Mouse (Mus musculus) heart, adult 2 months (tissue): ENCODE data around the gene Ptpn13. TPM values are rescaled to one million over a fixed set of nuclear protein-coding genes. Genes with fewer than 3 reads are reported as not detected.

Experiments
- DNase-seq, 2 experiments: peaks; one replicate each; pipeline ENCODE4 v3.0.0; 2021
- H3K27ac ChIP-seq: fragments of 200-600 bp; 2 replicates; pipeline ENCODE4 v1.8.1; 2022
- H3K27me3 ChIP-seq: fragments of 200-500 bp; 2 replicates; pipeline ENCODE4 v1.6.1; 2012; ENCODE audit warnings: mild to moderate bottlenecking, low read length, inconsistent platforms, mixed read lengths; ENCODE audit not compliant: control insufficient read depth, insufficient read depth
- H3K36me3 ChIP-seq: fragments of 200-500 bp; 2 replicates; pipeline ENCODE4 v1.6.1; 2012; ENCODE audit warnings: low read length, inconsistent platforms; ENCODE audit not compliant: control insufficient read depth, insufficient read depth
- H3K4me1 ChIP-seq: fragments of 200-500 bp; 2 replicates; pipeline ENCODE4 v1.6.1; 2011; ENCODE audit warnings: low read length; ENCODE audit not compliant: control insufficient read depth, insufficient read depth
- H3K4me3 ChIP-seq: fragments of 200-600 bp; 2 replicates; pipeline ENCODE4 v1.8.1; 2022
- H3K79me2 ChIP-seq: fragments of 200-500 bp; replicated peaks from 2 replicates; pipeline ENCODE4 v1.6.1; 2012; ENCODE audit warnings: mild to moderate bottlenecking, inconsistent platforms, low read length, moderate library complexity, mixed read lengths; ENCODE audit not compliant: control insufficient read depth, insufficient read depth
- H3K9ac ChIP-seq: fragments of 200-500 bp; 2 replicates; pipeline ENCODE4 v1.6.1; 2012; ENCODE audit warnings: low read depth, mild to moderate bottlenecking, control low read depth, inconsistent platforms, low read length, mixed read lengths
- CTCF ChIP-seq: fragments of 200-600 bp; IDR thresholded peaks from 2 replicates; pipeline ENCODE4 v1.8.1; 2022; ENCODE audit warnings: antibody characterized with exemption, mild to moderate bottlenecking, moderate library complexity
- EP300 ChIP-seq: fragments of 200-500 bp; IDR thresholded peaks from 2 replicates; pipeline ENCODE4 v1.6.1; 2011; ENCODE audit warnings: low read depth, low read length, control low read depth; ENCODE audit not compliant: insufficient read depth
- POLR2A ChIP-seq: fragments of 200-500 bp; IDR thresholded peaks from 2 replicates; pipeline ENCODE4 v1.6.1; 2011; ENCODE audit warnings: mild to moderate bottlenecking, low read depth, low read length, control low read depth; ENCODE audit not compliant: insufficient read depth
- WGBS: fragments of 180-500 bp; shearing (Covaris S2); methylation state at CpG from one replicate; pipeline ENCODE4 v1.1.7; 2018; 5-methylcytosine and 5-hydroxymethylcytosine counted together
- intact Hi-C: fragments of 180-260 bp; cut with DNase I; formaldehyde crosslinking; loops from one replicate; pipeline ENCODE4 v1.15.1; 2025
- polyA plus RNA-seq: library from polyadenylated mRNA; depleted of rRNA; stranded (reverse); fragments of >200 nt; gene quantifications from 2 replicates; pipeline ENCODE4 v1.2.3, GENCODE M21; 2012
- total RNA-seq, 2 experiments: library from RNA; stranded (reverse); gene quantifications; 2 replicates each; pipeline ENCODE4 v1.2.3; 2021

Ptpn13 gene
- total and polyA plus RNA-seq, 3 experiments = 2.1 to 5.8 (median 5.3) TPM

DNA sequence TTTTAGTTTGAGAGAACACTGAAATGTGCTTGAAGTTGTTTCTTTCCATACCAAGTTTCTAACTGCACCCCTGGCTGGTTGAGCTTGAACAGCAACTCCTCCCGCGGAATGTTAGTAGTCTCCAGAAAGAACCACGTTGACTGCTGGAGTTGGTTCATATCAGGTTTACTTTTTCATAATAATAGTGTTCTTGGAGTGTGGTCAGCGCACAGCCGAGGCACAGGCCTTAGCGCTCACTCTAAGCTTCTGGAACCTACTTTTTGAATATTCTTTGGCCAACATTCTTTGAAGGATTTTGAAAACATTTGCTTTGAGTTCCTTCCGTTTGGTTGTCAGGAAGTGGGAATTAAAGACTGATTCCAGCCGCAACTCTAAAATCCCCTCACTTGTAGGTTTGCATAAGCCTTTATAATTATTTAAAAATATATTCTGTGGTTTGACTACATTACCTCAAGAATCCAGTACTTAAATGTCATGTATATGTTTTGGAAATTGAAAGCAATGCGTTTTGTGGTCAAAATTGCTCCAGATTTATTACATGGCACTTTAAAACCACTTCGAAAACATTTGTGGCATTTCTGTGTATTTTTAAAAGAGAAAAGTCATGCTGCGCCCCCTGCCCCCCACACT lies 48.6 kb downstream of the Ptpn13 start:
- no peaks in the 10 kb centered on the region for H3K79me2 ChIP-seq
- H3K9ac ChIP-seq = no peak overlapping the region
- no peak overlapping the region for H3K4me3 ChIP-seq
- WGBS = 86% methylated on average over 11 of the region's 11 CpGs
- no peaks in the 10 kb centered on the region for H3K4me1 ChIP-seq
- no peaks in the 10 kb centered on the region for H3K36me3 ChIP-seq
- DNase-seq = no peak
- TF ChIP-seq POLR2A = no peak
- TF ChIP-seq EP300 = no peak
- TF ChIP-seq CTCF = no peak
- intact Hi-C loops = no loop called here
- no peaks in the 10 kb centered on the region for H3K27me3 ChIP-seq
- H3K27ac ChIP-seq = no peak overlapping the region

DNA sequence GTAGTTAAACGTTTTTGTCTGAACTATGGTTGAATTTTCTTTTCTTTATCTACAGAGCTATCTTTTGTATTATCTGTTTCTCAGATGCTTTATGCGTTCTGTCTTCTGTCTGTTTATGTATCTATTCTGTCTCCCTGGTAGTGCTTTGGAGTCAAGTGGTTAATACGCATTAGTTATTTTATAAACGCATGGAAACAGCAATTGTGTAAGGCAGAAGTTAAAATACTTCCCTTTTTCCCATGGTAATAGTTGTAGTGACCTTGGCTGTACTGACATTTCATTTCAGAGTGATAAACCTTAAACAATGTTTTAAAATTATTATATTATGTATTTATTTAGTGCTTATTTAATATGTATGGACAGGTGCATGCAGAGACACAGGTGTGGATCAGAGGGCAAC lies 49.3 kb downstream of the Ptpn13 start:
- H3K36me3 ChIP-seq = no peaks in the 10 kb centered on the region
- H3K4me3 ChIP-seq = no peak overlapping the region
- no peak overlapping the region for H3K27ac ChIP-seq
- H3K4me1 ChIP-seq = no peaks in the 10 kb centered on the region
- DNase-seq = no peak
- WGBS = 85% methylated on average over 4 of the region's 4 CpGs
- no peak overlapping the region for H3K9ac ChIP-seq
- intact Hi-C loops = no loop called here
- H3K79me2 ChIP-seq = no peaks in the 10 kb centered on the region
- TF ChIP-seq EP300 = no peak
- no peak for TF ChIP-seq POLR2A
- no peak for TF ChIP-seq CTCF
- no peaks in the 10 kb centered on the region for H3K27me3 ChIP-seq

DNA sequence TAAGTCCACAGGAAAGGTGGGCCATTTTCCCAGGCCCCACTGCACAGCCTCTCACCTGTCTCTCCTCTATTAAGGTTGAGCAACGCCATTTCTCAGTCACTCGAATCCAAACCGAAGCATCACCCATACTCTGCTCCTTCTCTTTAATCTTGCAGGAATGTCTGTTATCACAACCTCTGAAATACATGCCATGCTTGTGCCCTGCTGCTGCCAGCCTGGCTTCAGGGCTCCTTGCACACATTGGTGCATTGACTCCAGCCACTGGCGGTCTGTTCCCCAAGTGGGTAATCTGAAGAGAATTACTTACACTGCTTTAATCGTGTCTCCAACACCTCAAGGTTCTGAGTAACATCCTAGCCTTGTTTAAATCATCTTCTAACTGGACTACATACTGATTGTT lies 50.5 kb downstream of the Ptpn13 start:
- intact Hi-C loops = no loop called here
- H3K4me1 ChIP-seq = no peaks in the 10 kb centered on the region
- H3K36me3 ChIP-seq = no peaks in the 10 kb centered on the region
- no peaks in the 10 kb centered on the region for H3K27me3 ChIP-seq
- no peak overlapping the region for H3K4me3 ChIP-seq
- no peaks in the 10 kb centered on the region for H3K79me2 ChIP-seq
- H3K9ac ChIP-seq = no peak overlapping the region
- TF ChIP-seq CTCF (no peak), POLR2A (no peak), EP300 (no peak)
- 60% methylated on average over 5 of the region's 5 CpGs for WGBS
- H3K27ac ChIP-seq = no peak overlapping the region
- no peak for DNase-seq

DNA sequence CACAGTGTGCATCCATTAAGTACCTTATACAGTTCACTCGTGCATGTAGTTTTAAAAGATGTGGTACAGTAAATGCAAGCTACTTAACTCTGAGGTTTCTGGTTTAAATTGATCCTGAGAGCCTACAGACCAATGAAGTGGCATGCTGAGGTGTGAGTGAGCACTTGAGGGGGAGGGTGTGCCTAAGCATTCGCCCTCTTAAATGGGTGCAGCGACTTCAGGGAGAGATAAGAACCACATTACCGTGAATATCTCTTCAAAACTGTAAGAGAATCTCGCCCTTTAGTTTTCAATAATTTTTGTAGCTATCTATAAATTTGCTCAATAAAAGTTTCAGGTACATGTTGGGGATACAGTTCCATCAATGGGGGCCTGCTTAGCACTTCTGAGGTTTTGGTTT lies 54.5 kb downstream of the Ptpn13 start:
- H3K27me3 ChIP-seq = no peaks in the 10 kb centered on the region
- H3K36me3 ChIP-seq = no peaks in the 10 kb centered on the region
- intact Hi-C loops = no loop called here
- no peak overlapping the region for H3K4me3 ChIP-seq
- no peak overlapping the region for H3K9ac ChIP-seq
- H3K27ac ChIP-seq = no peak overlapping the region
- H3K4me1 ChIP-seq = no peaks in the 10 kb centered on the region
- no peak for DNase-seq
- no peak for TF ChIP-seq POLR2A
- WGBS = 91% methylated on average over 5 of the region's 5 CpGs
- no peaks in the 10 kb centered on the region for H3K79me2 ChIP-seq

DNA sequence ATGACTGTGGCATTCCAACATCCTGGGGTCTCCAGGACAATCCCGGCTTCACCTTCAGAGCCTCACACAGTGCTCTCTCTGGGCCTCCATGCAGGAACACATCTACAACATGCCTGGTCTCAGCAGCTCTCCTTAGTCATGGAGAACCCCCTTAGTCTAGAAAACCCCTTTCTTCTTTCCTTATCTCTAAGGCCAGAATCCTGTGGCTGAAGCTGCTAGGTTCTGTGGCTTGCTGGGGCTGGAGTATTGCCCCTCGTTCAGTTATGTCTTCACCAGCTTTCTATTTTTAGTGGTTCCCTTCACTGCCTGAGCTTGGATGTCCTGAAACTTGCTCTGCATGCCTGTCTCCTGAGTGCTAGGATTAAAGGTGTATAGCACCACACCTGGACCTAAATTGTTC lies 56.2 kb downstream of the Ptpn13 start:
- intact Hi-C loops = no loop called here
- no peak overlapping the region for H3K27ac ChIP-seq
- no peaks in the 10 kb centered on the region for H3K27me3 ChIP-seq
- H3K36me3 ChIP-seq = no peaks in the 10 kb centered on the region
- no peaks in the 10 kb centered on the region for H3K4me1 ChIP-seq
- 65% methylated on average over 2 of the region's 2 CpGs for WGBS
- H3K79me2 ChIP-seq = no peaks in the 10 kb centered on the region
- TF ChIP-seq EP300 = no peak
- no peak for TF ChIP-seq CTCF
- TF ChIP-seq POLR2A = no peak
- H3K4me3 ChIP-seq = no peak overlapping the region
- H3K9ac ChIP-seq = no peak overlapping the region
- DNase-seq = no peak

DNA sequence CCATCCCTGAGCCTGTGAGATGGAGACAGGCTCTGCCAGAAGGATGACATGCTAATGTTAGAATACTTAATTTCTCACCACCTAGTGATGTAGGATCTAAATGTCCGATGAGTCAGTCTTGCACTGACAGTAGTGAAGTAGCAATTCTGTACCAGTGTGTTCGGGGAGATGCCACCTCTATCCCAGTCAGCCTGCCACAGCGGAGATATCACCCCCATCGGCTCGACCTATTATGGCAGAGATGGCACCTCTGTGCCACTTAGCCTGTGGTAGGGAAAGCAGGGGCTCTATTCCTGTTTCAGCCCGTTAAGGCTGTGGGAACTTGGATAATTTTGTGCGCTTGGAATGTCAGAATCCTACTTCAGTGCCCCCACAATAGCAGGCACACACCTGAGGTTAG lies 62.0 kb downstream of the Ptpn13 start:
- no peaks in the 10 kb centered on the region for H3K36me3 ChIP-seq
- no peak overlapping the region for H3K4me3 ChIP-seq
- no peak overlapping the region for H3K27ac ChIP-seq
- no peak for TF ChIP-seq EP300
- no peak for TF ChIP-seq POLR2A
- no peak for TF ChIP-seq CTCF
- intact Hi-C loops = no loop called here
- DNase-seq = no peak
- WGBS = 88% methylated on average over 7 of the region's 7 CpGs
- no peaks in the 10 kb centered on the region for H3K4me1 ChIP-seq
- H3K79me2 ChIP-seq = no peaks in the 10 kb centered on the region
- H3K9ac ChIP-seq = no peak overlapping the region
- H3K27me3 ChIP-seq = no peaks in the 10 kb centered on the region

DNA sequence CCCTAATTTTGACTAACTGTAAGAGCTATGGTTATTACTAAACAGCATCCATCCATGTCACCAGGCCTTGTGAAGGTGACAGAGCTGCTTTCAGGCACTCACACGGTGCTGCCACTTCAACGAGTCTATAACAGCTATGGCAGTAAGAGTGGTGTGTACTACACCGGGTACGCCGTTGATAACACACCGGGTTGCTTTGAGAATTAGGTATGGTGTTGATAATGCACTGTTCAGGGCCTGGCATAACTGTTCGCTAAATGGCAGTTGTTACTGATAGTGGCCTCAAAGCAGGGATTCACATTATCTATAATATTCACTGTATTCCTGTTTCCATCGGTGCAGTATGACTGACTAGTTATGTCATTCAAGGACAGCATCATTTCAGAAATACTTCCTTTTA lies 66.0 kb downstream of the Ptpn13 start:
- H3K9ac ChIP-seq = no peak overlapping the region
- no peaks in the 10 kb centered on the region for H3K27me3 ChIP-seq
- no peak for TF ChIP-seq POLR2A
- no peak for TF ChIP-seq CTCF
- no peak for TF ChIP-seq EP300
- intact Hi-C loops = no loop called here
- H3K4me1 ChIP-seq = no peaks in the 10 kb centered on the region
- no peak overlapping the region for H3K27ac ChIP-seq
- no peak overlapping the region for H3K4me3 ChIP-seq
- no peaks in the 10 kb centered on the region for H3K36me3 ChIP-seq
- H3K79me2 ChIP-seq = no peaks in the 10 kb centered on the region
- no peak for DNase-seq
- WGBS = 73% methylated on average over 8 of the region's 8 CpGs
